Mouse (Mus musculus) urinary bladder, adult 2 months (tissue): ENCODE measurements around the gene Atp1a4. TPM values are rescaled to one million over a fixed set of nuclear protein-coding genes. Genes with fewer than 3 reads are reported as not detected.

ENCODE experiments used
- DNase-seq: peaks from one replicate; pipeline ENCODE4 v3.0.0; 2022; ENCODE audit warnings: low spot score
- polyA plus RNA-seq: library from polyadenylated mRNA; depleted of rRNA; stranded (reverse); fragments of >200 nt; gene quantifications from 2 replicates; pipeline ENCODE4 v1.2.3, GENCODE M21; 2012

Atp1a4 gene
- polyA plus RNA-seq, 1 experiment: not detected

DNA sequence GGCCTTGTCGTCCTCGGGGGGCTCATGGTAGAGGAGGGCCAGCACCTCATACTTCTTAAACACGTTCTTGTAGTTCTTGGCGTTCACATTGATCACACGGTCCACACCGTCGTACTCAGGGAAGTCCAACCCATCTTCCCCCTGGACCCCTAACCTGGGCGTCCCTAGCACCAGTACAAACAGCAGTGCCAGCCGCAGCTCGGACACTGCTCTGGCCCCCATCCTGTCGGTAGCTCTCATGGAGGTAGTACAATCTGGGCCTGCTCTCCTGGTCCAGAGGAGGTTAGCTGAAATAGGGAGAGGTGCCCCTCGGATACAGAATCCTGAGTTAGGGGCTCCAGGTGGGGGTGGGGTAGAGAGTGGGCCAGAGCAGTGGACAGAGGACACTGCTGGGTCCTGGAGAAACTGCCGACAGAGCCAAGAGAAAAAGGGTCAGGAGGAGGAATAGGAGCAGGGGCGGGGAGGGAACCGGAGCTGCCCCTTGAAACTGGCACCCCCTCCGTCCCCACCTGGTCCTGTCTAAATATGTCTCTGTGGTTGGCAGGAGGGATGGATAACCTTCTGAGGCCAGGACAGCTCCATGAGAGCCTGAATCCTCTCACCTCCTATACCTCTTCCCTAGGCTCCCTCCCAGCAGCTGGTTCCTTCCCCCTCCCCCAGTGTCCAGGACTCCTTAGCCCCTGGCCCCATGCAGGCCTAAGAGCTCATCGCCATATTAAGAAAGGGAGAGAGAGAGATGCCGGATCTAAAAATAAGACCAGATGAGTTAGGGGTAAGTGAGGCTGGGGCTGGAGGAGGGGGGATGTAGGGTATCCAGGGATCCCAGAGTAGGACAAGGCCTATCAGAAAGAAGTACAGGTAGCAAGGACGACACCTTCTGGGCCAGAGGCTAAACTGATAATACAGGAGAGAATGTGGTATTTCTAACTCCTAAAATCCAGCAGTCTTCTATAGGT, 38.5 kb downstream of the Atp1a4 start, which contains the start of gene Casq1:
Casq1 (minus strand) TSS at position 418 of the 956 bp plus-strand sequence.
- DNase-seq: no peak

DNA sequence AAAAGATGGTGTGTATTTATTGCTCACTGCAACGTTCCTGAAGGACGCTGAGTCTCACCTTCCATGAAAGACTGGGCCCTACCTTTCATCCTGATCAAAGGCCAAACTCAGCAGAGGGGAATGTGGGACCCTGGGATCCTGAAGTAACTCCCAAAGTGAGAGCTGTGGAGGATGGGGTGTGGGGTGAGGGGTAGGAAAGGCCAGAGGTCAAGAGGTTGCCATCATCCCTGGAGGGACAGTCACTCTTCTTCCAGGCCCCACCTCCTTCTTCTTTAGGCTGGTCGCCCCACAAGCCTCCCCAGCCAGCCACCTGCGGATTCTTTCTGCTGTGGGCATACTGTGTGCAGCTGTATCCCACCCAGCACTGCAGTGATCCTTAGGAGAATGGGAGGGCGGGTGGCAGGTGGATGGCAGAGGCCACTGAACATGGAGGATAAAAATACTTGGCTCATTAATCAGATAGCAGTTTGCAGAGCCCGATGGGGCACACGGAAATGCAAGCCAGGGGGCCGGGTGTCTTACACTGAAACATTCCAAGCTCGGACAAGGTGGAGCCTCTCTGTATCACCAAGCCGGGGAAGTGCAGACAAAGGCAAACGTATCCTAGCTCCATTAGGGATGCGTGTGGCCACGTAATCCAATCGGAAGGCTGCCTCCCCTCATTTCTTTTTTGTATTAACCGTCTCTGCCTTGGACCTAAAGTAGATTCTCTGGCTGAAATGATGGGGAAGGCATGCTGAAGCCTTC, 39.9 kb downstream of the Atp1a4 start:
- no peak for DNase-seq

DNA sequence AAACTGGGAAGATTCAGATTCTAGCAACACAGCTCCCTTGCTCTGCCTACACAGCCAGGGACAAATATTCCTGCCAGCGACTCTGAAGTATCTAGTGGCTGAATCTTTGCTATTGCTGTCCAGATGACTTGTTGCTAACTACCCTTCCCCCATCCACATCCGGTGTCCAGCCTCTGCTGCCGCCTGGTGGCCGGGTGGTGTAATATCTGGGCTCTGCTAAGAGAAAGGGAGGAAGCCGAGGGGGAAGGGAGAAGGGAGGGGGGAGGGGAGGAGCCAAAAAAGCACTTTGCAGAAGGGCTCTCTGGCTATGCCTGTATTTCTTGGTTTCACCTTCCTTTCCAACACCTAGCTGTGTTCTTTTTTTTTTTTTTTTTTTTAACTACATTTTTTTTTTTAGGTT, 41.1 kb downstream of the Atp1a4 start:
- peak; percentile 93 for DNase-seq

DNA sequence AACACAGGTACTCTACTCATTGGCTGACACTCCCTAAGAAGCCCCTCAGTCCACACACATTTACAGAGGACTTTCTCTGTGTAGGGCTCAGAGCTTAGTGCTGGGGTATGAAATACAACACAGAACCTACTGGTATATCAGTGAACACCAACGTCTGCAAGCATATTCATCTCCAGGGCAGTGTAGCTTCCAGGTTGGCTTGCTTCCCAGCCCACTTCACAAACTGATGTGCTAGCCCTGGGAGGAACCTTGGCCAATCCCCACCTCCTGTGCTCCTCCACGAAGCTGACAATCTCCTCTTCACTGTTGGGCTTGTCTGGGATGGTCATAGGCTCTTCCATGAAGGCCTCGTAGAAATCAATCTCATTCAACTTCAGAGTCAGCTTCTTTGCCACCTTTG, 43.5 kb downstream of the Atp1a4 start:
- DNase-seq: no peak

DNA sequence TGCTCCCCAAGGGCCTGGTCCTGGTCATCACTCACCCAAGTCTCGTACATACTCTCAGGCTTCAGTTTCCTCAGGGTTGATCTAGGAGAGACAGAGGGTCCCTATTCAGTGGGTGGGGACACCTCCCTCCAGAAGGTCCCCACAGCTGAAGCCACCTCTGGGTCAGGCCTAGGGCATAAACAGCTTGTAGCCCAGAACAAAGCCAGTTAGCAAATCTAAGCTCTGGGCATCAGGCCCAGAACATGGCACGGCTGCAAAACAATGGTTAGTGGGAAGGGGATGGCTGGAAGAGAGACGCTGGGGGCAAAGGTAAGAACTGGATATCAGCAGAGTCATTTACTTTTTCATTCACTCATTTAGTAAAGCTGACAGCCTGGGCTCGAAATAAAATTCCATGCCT, 44.4 kb downstream of the Atp1a4 start:
- DNase-seq: no peak

DNA sequence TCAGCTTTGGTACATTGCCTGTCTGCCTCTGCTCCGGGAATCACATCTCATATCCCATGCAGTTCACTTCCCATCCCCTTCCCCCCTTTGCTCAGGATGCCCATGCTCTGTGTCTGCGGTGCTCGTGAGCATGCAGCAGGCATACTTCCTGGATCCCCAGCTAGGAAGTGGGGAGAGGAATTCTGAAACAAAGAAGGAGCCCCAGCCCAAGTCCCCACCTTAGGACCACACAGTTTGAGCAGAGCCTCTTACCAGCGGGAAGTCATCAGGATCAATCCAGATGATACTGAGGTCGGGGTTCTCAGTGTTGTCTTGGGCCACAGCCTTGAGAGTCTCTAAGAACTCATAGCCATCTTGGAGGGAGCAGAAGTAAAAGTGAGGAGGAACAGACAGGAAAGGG, 45.4 kb downstream of the Atp1a4 start:
- DNase-seq: no peak

DNA sequence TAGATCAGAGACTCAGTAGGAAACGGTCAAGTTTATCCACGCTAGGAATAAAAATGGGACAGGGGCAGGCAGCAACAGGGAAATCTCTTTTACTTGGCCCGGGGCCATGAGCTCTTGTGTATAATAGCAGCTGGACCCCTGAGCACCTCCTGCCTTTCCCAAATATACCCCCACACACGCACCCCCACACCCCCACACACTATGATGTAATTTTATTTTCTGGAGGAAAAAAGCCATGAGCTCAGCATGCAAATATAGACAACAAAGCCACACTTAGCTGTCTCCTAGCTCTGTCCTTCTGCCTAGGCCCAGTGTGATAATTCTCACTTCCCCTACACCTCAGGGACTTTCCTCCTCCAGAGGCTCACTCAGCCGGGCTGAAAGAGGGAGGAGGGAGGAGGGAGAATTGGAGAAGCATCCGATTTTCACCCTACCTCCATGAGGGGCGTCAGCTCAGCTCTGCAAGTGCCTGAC, 51.1 kb downstream of the Atp1a4 start:
- no peak for DNase-seq

DNA sequence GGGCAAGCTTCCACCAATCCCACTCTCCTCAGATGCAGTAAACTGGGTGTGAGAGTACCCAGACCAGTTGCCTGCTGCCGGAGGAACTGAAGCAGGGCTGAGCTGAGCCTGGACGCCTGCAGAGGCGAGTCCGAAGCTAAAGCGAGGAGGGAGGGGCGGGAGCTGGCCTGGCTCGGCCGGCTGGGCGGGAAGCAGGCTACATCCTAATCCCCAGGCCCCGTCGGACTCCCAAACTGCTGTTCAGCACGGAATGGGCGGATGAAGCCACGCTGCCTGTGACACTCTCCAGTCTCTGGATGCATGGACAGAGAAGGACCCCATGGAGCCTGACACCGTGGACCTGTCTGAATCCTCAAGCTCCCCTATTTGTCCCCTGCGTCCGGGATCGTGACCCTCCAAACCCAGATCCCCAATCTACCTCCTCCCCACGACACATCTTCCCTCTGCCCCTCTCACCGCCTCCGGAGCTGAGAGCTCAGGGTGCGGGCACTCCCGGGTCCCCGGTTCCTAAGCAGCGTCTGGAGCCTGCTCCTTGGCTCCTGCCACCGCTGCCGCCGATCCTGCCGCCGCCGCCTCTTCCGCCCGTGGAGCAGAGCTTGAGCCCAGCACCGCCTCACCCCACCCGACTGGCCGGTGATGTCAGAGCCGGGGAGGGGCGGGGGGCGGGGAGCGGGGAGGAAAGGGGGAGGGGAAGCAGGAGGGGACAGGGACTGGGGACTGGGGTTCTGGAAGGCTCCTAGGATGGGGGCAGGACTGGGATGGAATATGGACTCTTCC, 51.9 kb downstream of the Atp1a4 start, which contains the start of gene Pea15a:
Pea15a (minus strand) TSS at position 664 of the 777 bp plus-strand sequence.
- peak; percentile 78 for DNase-seq

DNA sequence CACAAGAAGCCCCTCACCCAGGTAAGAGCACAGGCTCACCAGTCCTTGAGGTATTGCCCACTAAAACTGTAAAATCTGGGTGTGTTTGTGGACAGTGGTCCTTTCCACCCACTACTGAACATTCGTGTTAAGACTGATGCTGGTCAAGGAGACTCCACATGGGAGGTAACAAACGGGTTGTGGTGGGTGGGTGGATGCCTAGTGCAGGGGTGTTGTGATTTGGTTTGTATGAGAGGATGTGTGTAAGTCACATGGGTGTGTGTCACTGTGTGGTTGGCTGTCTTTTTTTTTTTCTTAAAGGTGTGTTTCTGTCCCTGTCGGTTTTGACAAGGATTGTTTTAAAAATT, 52.5 kb downstream of the Atp1a4 start:
- no peak for DNase-seq

DNA sequence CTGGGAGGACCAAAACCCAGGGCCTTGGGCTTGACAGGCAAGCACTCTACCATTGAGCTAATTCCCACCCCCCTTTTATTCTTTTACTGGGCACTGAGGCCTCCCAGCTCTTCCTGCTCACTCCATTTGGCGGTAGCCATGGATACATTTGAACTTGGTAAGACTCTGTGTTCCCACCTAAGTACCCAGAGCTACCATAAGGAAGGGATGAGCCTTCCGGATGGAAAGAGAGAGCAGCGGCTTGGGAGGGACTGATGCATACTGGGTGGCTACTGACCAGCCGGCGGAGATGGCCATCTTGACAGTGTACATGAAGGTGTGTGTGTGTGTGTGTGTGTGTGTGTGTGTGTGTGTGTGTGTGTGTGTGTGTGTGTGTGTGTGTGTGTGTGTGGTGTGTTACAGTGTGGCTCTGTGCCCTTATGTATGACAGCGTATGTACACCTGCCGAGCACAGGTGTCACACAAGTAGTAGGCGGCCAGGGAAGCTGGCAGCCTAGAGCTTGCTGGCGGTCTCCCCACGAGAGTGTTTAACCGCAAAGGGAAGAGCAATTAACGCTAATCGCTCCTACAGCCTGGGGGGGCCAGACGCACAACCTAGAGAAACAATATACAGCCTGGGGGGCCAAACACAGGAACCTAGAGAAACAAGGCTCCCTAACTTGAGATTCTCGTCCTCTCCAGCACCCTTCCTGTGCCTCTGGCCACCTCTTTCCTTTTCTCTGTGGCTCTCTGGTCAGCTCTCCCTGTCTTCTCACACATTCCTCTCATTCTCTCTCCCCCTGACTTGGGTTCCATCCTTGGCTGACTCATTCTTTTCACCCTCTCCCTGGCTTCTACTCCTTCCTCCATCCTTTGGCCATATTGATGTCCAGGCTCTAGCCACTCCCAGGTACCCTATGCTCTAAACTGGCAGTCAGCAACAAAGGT, 53.1 kb downstream of the Atp1a4 start:
- no peak for DNase-seq

DNA sequence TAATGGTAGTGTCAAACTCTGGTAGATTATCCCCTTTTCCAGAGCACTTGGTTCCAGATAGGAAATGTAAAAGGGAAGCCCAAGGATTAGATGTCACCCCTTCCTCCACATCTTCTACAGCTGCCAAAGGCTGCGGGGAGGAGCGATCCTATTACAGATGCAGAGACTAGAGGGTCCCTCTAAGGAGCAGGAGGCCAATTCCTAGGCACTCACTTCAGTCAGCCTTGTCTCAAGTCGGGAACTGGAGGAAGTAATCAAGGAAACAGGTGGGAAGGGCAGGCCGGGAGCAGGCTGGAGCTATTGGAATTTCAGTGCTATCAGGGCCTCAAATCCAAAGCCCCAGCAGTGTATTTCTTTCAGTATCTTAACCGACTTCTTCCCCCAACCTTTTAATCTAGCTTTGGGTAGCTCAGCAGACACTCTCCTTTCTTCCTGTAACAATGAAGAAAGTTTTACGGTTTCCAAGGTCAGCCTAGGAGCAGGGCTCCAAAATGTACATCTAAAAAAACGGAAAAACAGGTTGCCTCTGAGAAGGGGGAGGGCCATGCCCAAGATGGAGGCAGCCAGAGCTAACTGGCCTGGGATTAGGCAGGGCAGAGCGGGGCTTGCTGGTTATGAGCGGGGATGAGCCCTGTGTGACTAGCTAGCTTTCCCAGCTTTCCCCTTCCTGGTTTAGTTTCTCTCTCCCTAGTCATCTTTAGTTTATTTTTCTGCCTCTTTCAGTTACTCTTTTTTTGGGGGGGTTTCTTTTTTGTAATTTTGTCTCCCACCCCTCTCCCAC, 54.0 kb downstream of the Atp1a4 start:
- DNase-seq: no peak

DNA sequence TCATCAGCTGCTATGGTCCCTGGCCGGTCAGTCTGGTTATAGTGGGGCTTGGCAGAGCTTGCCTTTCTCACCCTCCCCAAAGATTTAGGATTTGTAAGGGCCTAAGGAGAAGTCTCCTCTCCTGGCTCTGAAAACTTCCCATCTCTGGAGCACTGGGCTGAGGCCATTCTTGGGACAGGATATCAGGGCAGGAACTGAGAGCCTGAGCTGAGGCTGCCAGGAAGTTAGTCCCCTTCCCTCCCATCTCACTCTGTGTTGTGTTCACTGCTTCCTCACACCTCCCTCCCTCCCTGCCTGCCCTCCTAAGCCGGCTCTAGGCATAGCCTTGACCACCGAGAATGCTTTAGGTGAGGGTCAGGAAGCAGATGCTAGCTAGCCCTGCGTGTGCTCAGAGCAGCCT, 54.6 kb downstream of the Atp1a4 start:
- DNase-seq: no peak

DNA sequence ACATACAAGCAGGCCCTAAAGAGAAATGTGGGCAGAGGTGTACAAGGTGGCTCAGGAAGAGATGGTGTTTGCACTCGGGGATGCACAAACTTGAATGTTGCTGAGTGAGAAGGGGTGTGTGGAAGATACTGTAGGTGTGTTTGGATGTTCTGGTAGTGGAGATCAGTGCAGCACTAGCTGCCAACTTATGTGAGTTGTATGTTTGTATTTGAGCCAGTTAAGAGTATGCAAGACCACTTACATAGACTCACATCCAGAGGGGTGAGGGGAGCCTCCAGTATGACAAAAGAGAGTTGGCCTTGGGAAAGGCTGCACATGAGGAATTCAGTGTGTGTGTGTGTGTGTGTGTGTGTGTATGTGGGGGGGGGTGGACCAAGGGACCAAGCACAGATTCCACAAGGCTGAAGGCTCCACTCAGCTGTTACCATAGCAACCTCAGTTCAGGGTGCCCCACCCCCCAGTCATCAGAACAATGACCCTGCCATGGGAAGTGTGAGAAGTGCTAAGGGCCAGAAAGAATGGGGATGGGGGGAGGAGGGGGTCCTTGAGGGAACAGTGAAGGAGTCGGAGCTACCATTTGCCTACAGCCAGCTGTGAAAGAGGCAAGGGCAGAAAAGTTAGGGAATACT, 55.2 kb downstream of the Atp1a4 start:
- DNase-seq: no peak

DNA sequence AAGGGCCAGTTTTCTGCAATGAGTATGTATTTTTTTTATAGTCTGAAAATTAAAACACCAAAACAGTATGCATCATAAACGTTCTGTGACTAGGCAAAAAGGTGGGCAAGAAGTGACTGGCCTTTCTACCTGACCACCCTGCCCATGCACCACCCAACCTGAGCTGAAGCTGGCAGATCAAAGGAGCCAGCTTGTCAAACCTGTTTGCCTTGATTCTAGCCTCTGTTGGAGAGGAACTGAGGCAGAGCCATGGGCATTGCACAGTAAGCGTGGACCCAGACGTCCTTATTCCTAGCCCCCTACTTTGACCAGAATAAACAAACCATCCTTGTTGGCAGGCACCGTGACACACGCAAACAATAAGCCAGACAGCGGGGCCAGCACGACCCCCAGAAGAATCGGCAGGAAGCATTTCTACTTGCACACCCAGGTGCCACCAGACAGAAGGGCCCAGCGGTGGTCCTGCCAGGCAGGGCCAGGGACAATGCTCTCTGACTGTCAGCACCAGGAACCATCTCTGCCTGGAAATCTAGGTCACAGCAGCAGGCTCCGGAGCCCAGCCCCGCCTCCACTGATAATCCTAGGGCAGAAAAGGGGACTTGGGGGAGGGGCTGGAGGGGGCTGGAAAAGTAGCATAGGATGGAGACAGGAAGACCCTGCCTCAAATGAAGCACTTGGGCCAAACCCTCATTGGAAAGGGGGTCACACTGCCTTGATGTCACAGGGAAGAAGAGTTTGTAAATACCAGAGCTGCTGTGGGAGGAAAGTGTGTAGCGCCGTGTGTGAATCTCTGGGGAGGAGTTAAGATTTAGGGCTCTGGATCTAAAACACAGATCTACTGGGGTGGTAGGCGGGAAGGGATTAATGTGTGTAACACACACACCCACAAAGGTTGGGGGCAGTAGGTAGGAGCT, 56.0 kb downstream of the Atp1a4 start:
- no peak for DNase-seq

DNA sequence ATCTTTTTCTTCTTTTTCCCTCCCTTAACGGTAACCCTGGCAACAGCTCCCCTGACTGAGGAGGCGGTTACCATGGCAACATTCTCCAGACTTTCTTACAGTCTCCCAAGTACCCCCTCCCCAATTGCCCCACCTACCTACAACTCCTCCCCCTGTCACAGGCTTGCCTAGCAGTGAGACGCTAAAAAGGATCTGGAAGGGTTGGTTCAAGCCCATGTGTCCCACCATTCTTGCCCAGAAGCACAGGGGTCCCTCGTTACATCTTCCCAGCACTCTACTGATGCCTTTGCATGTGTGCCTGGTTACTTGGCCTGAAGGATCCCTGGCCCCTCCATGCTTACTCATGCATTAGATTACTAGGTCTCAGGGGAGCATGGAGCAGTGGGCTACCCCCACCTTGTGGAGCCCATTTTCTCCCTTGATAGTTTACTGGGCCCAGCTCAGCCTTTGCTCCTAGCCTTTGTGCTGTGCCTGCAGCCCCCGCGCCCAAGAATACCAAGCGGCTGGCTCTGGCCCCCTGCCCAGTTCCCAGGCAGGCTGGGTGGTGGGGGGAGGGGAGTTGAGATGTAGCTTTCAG, 57.3 kb downstream of the Atp1a4 start:
- DNase-seq: no peak

DNA sequence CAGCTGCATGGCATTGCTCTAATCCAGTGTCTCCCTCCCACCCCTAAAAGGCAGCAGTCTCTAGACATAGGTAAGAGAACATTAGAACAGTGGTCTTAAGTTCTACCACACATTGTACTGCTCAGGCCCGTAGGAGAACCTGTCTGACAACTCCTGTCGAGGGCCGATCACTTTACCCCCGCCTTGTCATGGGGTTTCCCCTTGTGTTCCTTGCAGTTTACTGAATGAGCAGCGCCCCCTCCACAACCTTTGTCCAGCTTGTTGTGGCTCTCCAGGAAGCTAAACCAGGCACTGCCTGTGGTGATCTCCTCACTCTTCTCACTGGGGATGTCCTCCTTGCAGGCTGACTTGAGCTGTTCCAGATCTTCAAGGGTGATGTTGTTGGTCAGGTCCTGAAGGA, 58.1 kb downstream of the Atp1a4 start:
- no peak for DNase-seq

DNA sequence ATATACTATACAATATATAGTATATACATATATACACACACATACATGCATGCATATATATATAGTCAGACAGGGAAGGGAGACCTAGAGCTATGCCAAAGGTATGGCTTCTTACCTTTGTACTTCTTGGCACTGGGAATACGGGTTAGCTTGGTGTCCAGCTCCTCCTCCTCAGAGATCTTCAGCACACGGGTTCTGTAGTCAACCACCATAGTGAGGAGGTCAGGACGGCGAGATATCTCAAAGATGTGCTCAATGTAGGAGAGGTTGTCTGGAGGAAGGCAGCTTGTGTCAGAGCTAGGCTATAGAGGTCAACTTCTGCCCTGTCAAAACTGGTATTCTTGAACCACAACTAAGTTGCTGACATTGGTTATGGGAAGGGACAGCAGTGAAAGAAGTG, 59.2 kb downstream of the Atp1a4 start:
- DNase-seq: no peak

DNA sequence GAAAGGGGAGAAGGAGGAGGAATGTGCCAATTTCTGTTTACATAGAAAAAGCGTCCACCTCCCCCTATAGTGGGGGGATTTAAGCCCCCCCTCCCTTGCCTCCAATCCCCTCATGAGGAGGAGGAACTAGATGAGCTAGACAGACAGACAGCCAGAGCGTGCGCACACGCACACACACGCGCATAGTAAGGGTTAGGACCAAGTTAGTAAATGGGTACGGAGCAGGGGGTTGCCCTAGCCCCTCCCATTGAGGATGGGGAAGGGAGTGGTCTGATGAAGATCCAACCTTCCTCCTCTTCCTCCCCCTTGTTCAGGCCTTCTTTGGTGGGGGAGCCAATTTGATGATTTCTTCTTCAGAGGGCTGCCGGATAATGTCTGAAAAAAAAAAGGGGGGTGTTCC, 59.9 kb downstream of the Atp1a4 start:
- DNase-seq: no peak
